Mouse (Mus musculus): ENCODE data around the gene Peli1. TPM values are rescaled to one million over a fixed set of nuclear protein-coding genes. Genes with fewer than 3 reads are reported as not detected.

Peli1 gene
- 40.2 and 40.5 TPM in 2 replicates for polyA plus RNA-seq (2015; fragmentation: Nextera tagmentation; extraction: Ambion mirVana)

GRCm38 (mm10) chr11:21091067-21091427 is at the start of gene Peli1:
Gene Peli1 (plus strand): TSS chr11:21091291.
- H3K4me1 ChIP-seq (replicated peaks; ENCODE audit: insufficient read depth, low read length): no peaks in the 10 kb centered on the region; the same call in 1 of the 2 replicates
- H3K27ac ChIP-seq: peak within 1 kb of the TSS; percentile 100
- H3K27me3 ChIP-seq (ENCODE audit: insufficient read depth, low read length): no peaks in the 10 kb centered on the region
- no peaks in the 10 kb centered on the region for H3K9me3 ChIP-seq (replicated peaks; ENCODE audit: low read length)
- peak within 1 kb of the TSS; percentile 94 for H3K4me3 ChIP-seq (replicated peaks; ENCODE audit: low read depth, low read length)
- peak within 1 kb of the TSS; percentile 71 for H3K4me2 ChIP-seq (ENCODE audit: low read length)
- DNase-seq (ENCODE audit: low spot score) (peak; percentile 98), ATAC-seq (replicated peaks; ENCODE audit: low FRiP score, low read depth) (peak; percentile 99)
- peak; percentile 17; the same call in 1 of the 2 replicates for TF ChIP-seq CTCF (IDR thresholded peaks at IDR 0.05; ENCODE audit: low read depth)
- H3K36me3 ChIP-seq (ENCODE audit: insufficient read depth, low read length): no peaks in the 10 kb centered on the region
- WGBS: 0% methylated on average over 24 of the region's 24 CpGs
- H3K9ac ChIP-seq (ENCODE audit: low read depth, low read length): peak within 1 kb of the TSS; percentile 99

GRCm38 (mm10) chr11:21042590-21042989 is 48.5 kb upstream of the Peli1 start:
- ATAC-seq (replicated peaks; ENCODE audit: low FRiP score, low read depth) (no peak), DNase-seq (ENCODE audit: low spot score) (no peak)
- Histone ChIP-seq H3K27ac (no peak overlapping the region), H3K27me3 (ENCODE audit: insufficient read depth, low read length) (no peaks in the 10 kb centered on the region), H3K4me2 (ENCODE audit: low read length) (no peak overlapping the region), H3K9me3 (replicated peaks; ENCODE audit: low read length) (no peaks in the 10 kb centered on the region), H3K4me1 (replicated peaks; ENCODE audit: insufficient read depth, low read length) (no peaks in the 10 kb centered on the region), H3K36me3 (ENCODE audit: insufficient read depth, low read length) (no peaks in the 10 kb centered on the region), H3K4me3 (replicated peaks; ENCODE audit: low read depth, low read length) (no peak overlapping the region), H3K9ac (ENCODE audit: low read depth, low read length) (no peak overlapping the region)
- TF ChIP-seq CTCF (IDR thresholded peaks at IDR 0.05; ENCODE audit: low read depth): no peak
- WGBS: 95% methylated on average over 5 of the region's 5 CpGs

GRCm38 (mm10) chr11:21046188-21046587 is 44.9 kb upstream of the Peli1 start:
- H3K27me3 ChIP-seq (ENCODE audit: insufficient read depth, low read length): no peaks in the 10 kb centered on the region
- no peaks in the 10 kb centered on the region for H3K9me3 ChIP-seq (replicated peaks; ENCODE audit: low read length)
- no peaks in the 10 kb centered on the region for H3K36me3 ChIP-seq (ENCODE audit: insufficient read depth, low read length)
- H3K4me1 ChIP-seq (replicated peaks; ENCODE audit: insufficient read depth, low read length): no peaks in the 10 kb centered on the region
- whole genome bisulfite sequencing: 91% methylated on average over 2 of the region's 2 CpGs
- H3K4me2 ChIP-seq (ENCODE audit: low read length): no peak overlapping the region
- no peak overlapping the region for H3K9ac ChIP-seq (ENCODE audit: low read depth, low read length)
- H3K4me3 ChIP-seq (replicated peaks; ENCODE audit: low read depth, low read length): no peak overlapping the region
- ATAC-seq (replicated peaks; ENCODE audit: low FRiP score, low read depth): no peak
- no peak for TF ChIP-seq CTCF (IDR thresholded peaks at IDR 0.05; ENCODE audit: low read depth)
- no peak for DNase-seq (ENCODE audit: low spot score)
- H3K27ac ChIP-seq: no peak overlapping the region

- H3K4me3 ChIP-seq (replicated peaks; ENCODE audit: low read depth, low read length): no peak overlapping the region
- no peaks in the 10 kb centered on the region for H3K27me3 ChIP-seq (ENCODE audit: insufficient read depth, low read length)
- no peaks in the 10 kb centered on the region for H3K4me1 ChIP-seq (replicated peaks; ENCODE audit: insufficient read depth, low read length)
- TF ChIP-seq CTCF (IDR thresholded peaks at IDR 0.05; ENCODE audit: low read depth): no peak
- no peaks in the 10 kb centered on the region for H3K36me3 ChIP-seq (ENCODE audit: insufficient read depth, low read length)
- H3K9me3 ChIP-seq (replicated peaks; ENCODE audit: low read length): no peaks in the 10 kb centered on the region
- no peak overlapping the region for H3K27ac ChIP-seq
- H3K9ac ChIP-seq (ENCODE audit: low read depth, low read length): no peak overlapping the region
- DNase-seq (ENCODE audit: low spot score) (peak; percentile 26), ATAC-seq (replicated peaks; ENCODE audit: low FRiP score, low read depth) (no peak)
- 69% methylated on average over 2 of the region's 2 CpGs for WGBS
- no peak overlapping the region for H3K4me2 ChIP-seq (ENCODE audit: low read length)
Observed at GRCm38 (mm10) chr11:21047921-21048320, 43.2 kb upstream of the Peli1 start.

- no peaks in the 10 kb centered on the region for H3K9me3 ChIP-seq (replicated peaks; ENCODE audit: low read length)
- no peak overlapping the region for H3K4me3 ChIP-seq (replicated peaks; ENCODE audit: low read depth, low read length)
- no peak overlapping the region for H3K9ac ChIP-seq (ENCODE audit: low read depth, low read length)
- no peak for ATAC-seq (replicated peaks; ENCODE audit: low FRiP score, low read depth)
- no peak for TF ChIP-seq CTCF (IDR thresholded peaks at IDR 0.05; ENCODE audit: low read depth)
- whole genome bisulfite sequencing: 85% methylated on average over 9 of the region's 9 CpGs
- H3K36me3 ChIP-seq (ENCODE audit: insufficient read depth, low read length): no peaks in the 10 kb centered on the region
- no peak for DNase-seq (ENCODE audit: low spot score)
- no peaks in the 10 kb centered on the region for H3K27me3 ChIP-seq (ENCODE audit: insufficient read depth, low read length)
- no peak overlapping the region for H3K27ac ChIP-seq
- no peaks in the 10 kb centered on the region for H3K4me1 ChIP-seq (replicated peaks; ENCODE audit: insufficient read depth, low read length)
- no peak overlapping the region for H3K4me2 ChIP-seq (ENCODE audit: low read length)
Observed at GRCm38 (mm10) chr11:21051716-21052115, 39.4 kb upstream of the Peli1 start.

- Histone ChIP-seq H3K27me3 (ENCODE audit: insufficient read depth, low read length) (no peaks in the 10 kb centered on the region), H3K9me3 (replicated peaks; ENCODE audit: low read length) (no peaks in the 10 kb centered on the region), H3K4me2 (ENCODE audit: low read length) (no peak overlapping the region), H3K4me3 (replicated peaks; ENCODE audit: low read depth, low read length) (no peak overlapping the region), H3K36me3 (ENCODE audit: insufficient read depth, low read length) (no peaks in the 10 kb centered on the region), H3K9ac (ENCODE audit: low read depth, low read length) (no peak overlapping the region), H3K27ac (no peak overlapping the region), H3K4me1 (replicated peaks; ENCODE audit: insufficient read depth, low read length) (no peaks in the 10 kb centered on the region)
- no peak for DNase-seq (ENCODE audit: low spot score)
- no peak for ATAC-seq (replicated peaks; ENCODE audit: low FRiP score, low read depth)
- TF ChIP-seq CTCF (IDR thresholded peaks at IDR 0.05; ENCODE audit: low read depth): no peak
Observed at GRCm38 (mm10) chr11:21054587-21054986, 36.5 kb upstream of the Peli1 start.
